ENCODE assay signal across 8 mouse cellular contexts in the genomic region with DNA sequence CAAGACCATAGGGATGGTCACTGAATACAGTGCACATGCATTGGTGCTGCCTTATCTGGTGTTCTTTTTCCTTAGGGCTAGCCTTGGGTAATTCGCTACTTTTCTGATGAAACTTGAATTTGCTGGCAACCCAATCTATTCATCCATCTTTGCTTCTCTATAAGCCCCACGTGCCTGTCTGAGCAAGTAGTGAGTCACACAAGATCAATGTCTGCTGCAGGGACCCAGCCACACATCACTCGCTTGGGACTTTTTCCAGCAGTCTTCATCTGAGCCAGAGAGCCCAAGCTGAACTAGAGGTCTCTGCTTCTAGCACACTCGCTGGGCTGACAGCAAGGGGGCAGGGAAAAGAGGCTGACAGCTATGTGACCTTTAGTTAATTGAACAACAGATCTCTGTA.
"Had no signal": no experiment of that assay in that cellular context is flagged by ENCODE, and none has a peak within 500 bp of the region (broad histone marks: within the 10 kb centered on the region; RNA-seq: fewer than 3 reads in every experiment).

No protein-coding gene starts in this region.

- DNase-seq: kidney, postnatal 14 days; layer of hippocampus, postnatal 36 days; lung, embryonic 14.5 days; lung, postnatal 14 days; right cerebral cortex, adult 18-20 months; right cerebral cortex, postnatal 25 days had no signal

- ATAC-seq: liver, embryonic 12.5 days; midbrain, embryonic 16.5 days had no signal
